14 mouse cellular contexts compared by ENCODE assay signal in genomic region chr1:114528545-114528944, GRCm38 (mm10).
DNase-seq lines count a peak whose midpoint lies in the region; ATAC-seq and TF ChIP-seq lines count a peak whose summit lies in the region.
"Had no signal": no experiment of that assay in that cellular context is flagged by ENCODE, and none has a peak within 500 bp of the region (broad histone marks: within the 10 kb centered on the region; RNA-seq: fewer than 3 reads in every experiment).

No protein-coding gene starts in this region.

- no peak overlapping the region for H3K4me3 ChIP-seq in forebrain, embryonic 13.5 days
- H3K4me3 ChIP-seq in gastrocnemius, adult 2 months = no peak overlapping the region
- H3K4me3 ChIP-seq in limb, embryonic 10.5 days = no peak overlapping the region
- H3K4me3 ChIP-seq: heart, embryonic 13.5 days; limb, embryonic 13.5 days; stomach, embryonic 15.5 days had no signal

- H3K4me1 ChIP-seq in forebrain, embryonic 13.5 days = peaks cover 14% of the 10 kb centered on the region
- H3K4me1 ChIP-seq in limb, embryonic 10.5 days = peaks cover 2% of the 10 kb centered on the region; the same call in 1 of the 2 replicates
- H3K4me1 ChIP-seq: heart, embryonic 13.5 days; limb, embryonic 13.5 days; stomach, embryonic 15.5 days had no signal

- 0 out of 2 replicates have a peak, but pooled peaks have one; percentile 9 for ATAC-seq in frontal cortex, adult (ENCODE audit: low TSS enrichment)
- ATAC-seq in forebrain, embryonic 13.5 days = peak; percentile 94
- ATAC-seq: intestine, embryonic 16.5 days had no signal

- WGBS in forebrain, embryonic 13.5 days = 14% methylated on average over 1 of the region's 1 CpGs
- WGBS in limb, embryonic 10.5 days = 51% methylated on average over 1 of the region's 1 CpGs

- no peak for TF ChIP-seq CTCF in gastrocnemius, adult 2 months (IDR thresholded peaks at IDR 0.05)

- H3K36me3 ChIP-seq in forebrain, embryonic 13.5 days (ENCODE audit: poor library complexity, severe bottlenecking) = no peaks in the 10 kb centered on the region
- H3K36me3 ChIP-seq in limb, embryonic 10.5 days = no peaks in the 10 kb centered on the region
- H3K36me3 ChIP-seq: heart, embryonic 13.5 days; limb, embryonic 13.5 days; stomach, embryonic 15.5 days had no signal

- H3K9ac ChIP-seq in forebrain, embryonic 13.5 days = no peak overlapping the region
- H3K9ac ChIP-seq: heart, embryonic 13.5 days; limb, embryonic 13.5 days; lung, embryonic 14.5 days; stomach, embryonic 15.5 days had no signal

- H3K9me3 ChIP-seq in forebrain, embryonic 13.5 days (replicated peaks) = no peaks in the 10 kb centered on the region
- no peaks in the 10 kb centered on the region for H3K9me3 ChIP-seq in limb, embryonic 10.5 days (replicated peaks)
- H3K9me3 ChIP-seq: heart, embryonic 13.5 days; limb, embryonic 13.5 days; stomach, embryonic 15.5 days had no signal

- H3K27ac ChIP-seq in forebrain, embryonic 13.5 days = no peak overlapping the region
- H3K27ac ChIP-seq in gastrocnemius, adult 2 months = no peak overlapping the region
- H3K27ac ChIP-seq in limb, embryonic 10.5 days = no peak overlapping the region
- H3K27ac ChIP-seq: heart, embryonic 13.5 days; limb, embryonic 13.5 days; stomach, embryonic 15.5 days had no signal

- H3K4me2 ChIP-seq in forebrain, embryonic 13.5 days = no peak overlapping the region
- H3K4me2 ChIP-seq: heart, embryonic 13.5 days; limb, embryonic 13.5 days; lung, embryonic 14.5 days; stomach, embryonic 15.5 days had no signal

- intact Hi-C loops in gastrocnemius, adult 2 months (cut with DNase I) = no loop called here

- no peak for DNase-seq in frontal cortex, postnatal 36 days (ENCODE audit: low spot score in 2 of 2)
- peak; percentile 8 for DNase-seq in mesoderm, embryonic 11.5 days (ENCODE audit: low read depth, low spot score)
- peak; percentile 19 for DNase-seq in retina, postnatal 7 days (ENCODE audit: low read depth, low spot score)
- no peak for DNase-seq in spleen, adult 12 weeks (ENCODE audit: low spot score)
- no peak for DNase-seq in gastrocnemius, adult 2 months
- DNase-seq in limb, embryonic 10.5 days (ENCODE audit: low spot score) = no peak
- DNase-seq: lung, embryonic 14.5 days; right cerebral cortex, postnatal 14 days had no signal

- H3K27me3 ChIP-seq in forebrain, embryonic 13.5 days = no peaks in the 10 kb centered on the region
- no peaks in the 10 kb centered on the region for H3K27me3 ChIP-seq in limb, embryonic 10.5 days (ENCODE audit: low read depth, poor library complexity, severe bottlenecking)
- H3K27me3 ChIP-seq: heart, embryonic 13.5 days; limb, embryonic 13.5 days; stomach, embryonic 15.5 days had no signal

Comparison
In these comparisons a context has a peak if more than half of its experiments do, and no peak if none do; other contexts are left out.
1. DNase-seq: peak in mesoderm, embryonic 11.5 days (single experiment) and retina, postnatal 7 days (single experiment); none in frontal cortex, postnatal 36 days (0 of 2), spleen, adult 12 weeks (single experiment), gastrocnemius, adult 2 months (single experiment) and limb, embryonic 10.5 days (single experiment).